Mouse (Mus musculus): ENCODE measurements at regions not wholly inside any gene's neighbourhood (a gene's known extent, or its start where the extent isn't known, plus 50 kb on each side); places are given as distances from the start of the nearest gene placed in this dataset.

GRCm38 (mm10) chr5:45136696-45137095 is 313.3 kb downstream of the Qdpr start:
- TF ChIP-seq CTCF (IDR thresholded peaks at IDR 0.05; ENCODE audit: borderline replicate concordance, insufficient read depth, low read length) (no peak), POLR2A (IDR thresholded peaks at IDR 0.05; ENCODE audit: low read depth, low read length) (no peak)

All from embryonic fibroblast, embryonic 13.5 days (primary cell).